Mouse (Mus musculus): Measurements from ENCODE around the gene Rora.

The Rora gene

GRCm38 (mm10) chr9:69307974-69308373, 654.4 kb downstream of the Rora start:
- WGBS = 76% methylated on average over 11 of the region's 11 CpGs

- 48% methylated on average over 12 of the region's 12 CpGs for WGBS
Measured at GRCm38 (mm10) chr9:69310524-69310923, 656.9 kb downstream of the Rora start.

- 93% methylated on average over 3 of the region's 3 CpGs for WGBS
Measured at GRCm38 (mm10) chr9:69313297-69313696, 659.7 kb downstream of the Rora start.

GRCm38 (mm10) chr9:69314451-69315210, 661.0 kb downstream of the Rora start:
- WGBS = 88% methylated on average over 9 of the region's 9 CpGs

DNA sequence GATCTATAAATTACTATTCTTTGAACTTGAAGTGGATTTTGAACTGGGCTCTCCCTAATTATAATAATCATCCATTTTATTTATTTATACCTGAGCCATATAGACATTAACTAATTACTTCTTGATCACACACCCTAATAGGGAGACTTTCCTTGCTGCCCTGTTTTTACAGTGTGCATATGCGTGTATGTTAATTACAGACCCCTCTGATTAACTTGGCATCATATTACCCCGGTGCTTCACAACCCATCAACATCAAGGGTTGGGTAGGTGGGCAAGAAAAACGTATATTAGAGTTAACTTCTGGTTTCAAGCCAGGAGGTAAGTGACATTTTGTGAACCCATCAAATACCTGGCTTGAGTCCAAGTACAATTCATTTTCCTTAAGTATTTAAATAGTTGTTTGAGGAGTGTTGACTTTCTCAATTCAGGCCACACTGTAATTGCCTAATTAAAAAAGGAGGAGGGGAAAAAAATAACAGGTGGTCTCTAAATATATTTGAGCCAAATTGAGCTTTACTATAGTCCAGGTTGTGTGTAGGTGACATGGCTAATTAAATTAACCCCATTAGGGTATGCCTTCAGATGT, 664.0 kb downstream of the Rora start:
- WGBS = 75% methylated on average over 3 of the region's 3 CpGs

- 84% methylated on average over 6 of the region's 6 CpGs for WGBS
Measured at GRCm38 (mm10) chr9:69319434-69319833, 665.8 kb downstream of the Rora start.

DNA sequence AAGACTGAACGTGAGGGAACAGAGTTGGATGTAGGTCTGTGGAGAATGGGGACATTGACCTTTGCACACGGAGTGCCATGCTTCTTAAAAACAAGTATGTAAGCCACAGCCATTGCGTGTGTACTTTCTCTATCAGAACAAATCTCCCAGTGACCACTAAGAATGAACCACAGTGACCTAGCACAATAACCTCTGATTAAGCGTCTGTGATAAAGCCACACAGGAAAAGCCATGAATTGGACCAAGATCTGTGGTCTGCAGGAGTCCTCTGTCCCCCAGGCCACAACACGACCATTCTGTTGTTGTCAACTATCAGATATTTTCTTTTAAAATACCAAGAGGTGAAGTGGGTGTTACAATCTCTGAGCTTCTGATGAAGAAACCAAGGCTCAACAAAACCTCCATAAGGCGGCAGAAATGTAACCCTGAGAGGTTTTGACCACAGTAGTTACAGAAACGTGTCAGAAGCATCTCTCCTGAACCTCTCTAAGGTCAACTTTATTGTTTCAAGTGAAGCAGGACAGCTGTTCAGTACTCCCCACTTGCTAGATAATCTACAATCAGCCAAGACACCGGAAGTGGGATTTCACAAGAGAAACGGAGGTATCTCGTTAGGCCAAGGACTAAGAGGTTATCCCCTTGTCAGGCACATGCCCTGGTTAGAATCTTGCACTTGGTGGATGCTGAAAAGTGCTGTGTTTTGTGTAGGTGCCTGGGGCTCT, 666.5 kb downstream of the Rora start:
- 61% methylated on average over 10 of the region's 10 CpGs for WGBS

GRCm38 (mm10) chr9:69320635-69321027, 667.0 kb downstream of the Rora start:
- WGBS = 37% methylated on average over 3 of the region's 3 CpGs

DNA sequence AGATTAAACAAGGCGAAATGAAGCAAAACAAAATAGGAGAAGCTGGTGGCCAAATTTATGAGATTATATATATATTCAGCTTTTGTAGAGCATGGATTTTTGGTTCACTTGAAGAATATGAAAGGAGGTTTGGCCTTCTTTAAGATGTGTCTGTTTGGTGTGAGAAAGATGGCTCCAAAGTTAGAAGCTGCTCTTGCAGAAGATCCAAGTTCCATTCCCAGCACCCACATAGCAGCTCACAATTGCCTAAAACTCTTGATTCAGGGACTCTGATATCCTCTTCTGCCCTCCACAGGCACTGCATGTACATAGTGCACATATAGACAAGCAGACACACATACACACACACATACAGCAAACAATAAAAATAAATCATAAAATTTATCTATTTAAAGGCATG, 668.4 kb downstream of the Rora start:
- 70% methylated on average over 1 of the region's 1 CpGs for WGBS

- WGBS = 80% methylated on average over 8 of the region's 8 CpGs
Measured at GRCm38 (mm10) chr9:69323831-69324230, 670.2 kb downstream of the Rora start.

- WGBS = 54% methylated on average over 9 of the region's 9 CpGs
Measured at GRCm38 (mm10) chr9:69327077-69327476, 673.5 kb downstream of the Rora start.

DNA sequence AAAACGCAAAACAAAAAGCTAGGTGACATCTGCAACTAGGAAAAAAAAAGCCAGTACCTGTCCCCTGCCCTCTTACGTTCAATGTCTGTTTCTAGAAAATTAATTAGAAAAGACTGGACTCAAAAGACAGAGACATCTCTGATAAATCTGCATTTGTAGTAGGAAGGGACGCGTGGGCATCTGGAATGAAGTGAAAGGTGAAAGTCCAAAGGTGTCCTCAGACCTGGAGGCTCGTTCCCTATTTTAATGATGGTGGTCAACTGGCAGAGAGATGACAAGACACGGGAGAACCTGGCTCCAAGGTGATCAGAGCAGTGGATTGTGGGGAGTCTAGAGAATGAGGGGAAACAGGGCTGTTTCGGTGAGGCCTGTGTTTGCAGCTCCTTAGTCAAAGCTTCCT, 674.0 kb downstream of the Rora start:
- 90% methylated on average over 7 of the region's 7 CpGs for WGBS

GRCm38 (mm10) chr9:69331790-69332189, 678.2 kb downstream of the Rora start:
- WGBS = 87% methylated on average over 3 of the region's 3 CpGs

GRCm38 (mm10) chr9:69332802-69333568, 679.4 kb downstream of the Rora start:
- WGBS = 85% methylated on average over 14 of the region's 14 CpGs

GRCm38 (mm10) chr9:69333654-69334053, 680.1 kb downstream of the Rora start:
- 80% methylated on average over 4 of the region's 4 CpGs for WGBS

DNA sequence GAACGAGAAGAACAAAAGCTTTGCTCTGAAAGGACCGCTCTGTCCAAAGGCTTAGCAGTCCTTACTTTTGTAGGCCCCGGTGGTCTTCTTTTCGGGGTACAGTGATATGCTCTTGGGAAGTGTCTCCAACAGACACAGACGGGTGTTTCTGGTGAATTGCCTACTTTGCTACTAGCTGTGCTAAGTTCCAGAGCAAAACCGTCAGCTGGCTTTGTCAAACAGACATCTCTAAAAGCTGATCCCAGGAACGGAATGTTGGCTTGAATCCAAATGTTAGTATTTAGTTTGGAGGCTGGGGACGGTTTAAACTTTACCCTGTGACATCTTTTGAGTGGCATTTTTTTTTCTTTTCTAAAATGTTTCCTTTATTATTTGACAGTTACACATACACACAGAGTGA, 680.5 kb downstream of the Rora start:
- 54% methylated on average over 8 of the region's 8 CpGs for WGBS

DNA sequence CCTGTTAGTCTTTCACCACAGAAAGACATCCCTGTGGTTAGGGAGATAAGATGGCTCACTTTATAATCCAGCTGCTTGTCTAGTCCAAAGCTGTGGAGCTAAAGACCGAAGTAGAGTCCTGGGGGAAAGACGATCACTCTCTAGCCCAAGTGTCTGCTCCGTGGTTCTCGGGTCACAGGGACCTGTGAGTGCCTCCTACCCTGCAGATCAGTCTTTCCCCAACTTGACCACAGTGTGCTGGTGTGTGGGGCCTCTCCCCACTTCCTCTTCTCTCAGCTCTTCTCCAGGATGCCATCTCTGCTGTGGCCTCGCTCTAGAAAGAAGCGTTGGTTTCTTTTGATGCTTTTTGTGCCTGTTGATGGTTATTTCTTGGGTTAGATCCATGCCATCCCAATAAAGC, 682.5 kb downstream of the Rora start:
- 89% methylated on average over 6 of the region's 6 CpGs for WGBS

GRCm38 (mm10) chr9:69339199-69339598, 685.6 kb downstream of the Rora start:
- 82% methylated on average over 7 of the region's 7 CpGs for WGBS

GRCm38 (mm10) chr9:69339829-69340228, 686.2 kb downstream of the Rora start:
- 67% methylated on average over 6 of the region's 6 CpGs for WGBS

- 84% methylated on average over 7 of the region's 7 CpGs for WGBS
Measured at GRCm38 (mm10) chr9:69340421-69340820, 686.8 kb downstream of the Rora start.

DNA sequence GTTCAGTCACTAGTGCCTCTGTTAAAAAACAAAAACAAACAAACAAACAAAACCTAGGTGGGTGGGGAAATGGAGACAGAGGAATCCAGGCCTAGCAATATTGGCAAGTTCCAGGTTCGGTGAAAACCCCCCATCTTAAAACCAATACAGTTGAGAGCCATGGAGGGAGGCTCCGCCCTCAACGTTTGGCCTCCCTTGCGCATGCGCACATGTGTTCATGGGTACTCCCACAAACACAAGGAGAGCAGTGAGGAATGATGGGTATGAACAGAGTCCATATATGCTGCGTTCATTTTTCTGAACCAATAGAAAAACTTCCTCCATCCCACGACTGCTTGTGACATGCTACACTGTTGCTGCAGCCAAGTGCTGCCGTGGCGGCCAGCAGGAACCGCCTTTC, 690.3 kb downstream of the Rora start:
- WGBS = 72% methylated on average over 10 of the region's 10 CpGs

DNA sequence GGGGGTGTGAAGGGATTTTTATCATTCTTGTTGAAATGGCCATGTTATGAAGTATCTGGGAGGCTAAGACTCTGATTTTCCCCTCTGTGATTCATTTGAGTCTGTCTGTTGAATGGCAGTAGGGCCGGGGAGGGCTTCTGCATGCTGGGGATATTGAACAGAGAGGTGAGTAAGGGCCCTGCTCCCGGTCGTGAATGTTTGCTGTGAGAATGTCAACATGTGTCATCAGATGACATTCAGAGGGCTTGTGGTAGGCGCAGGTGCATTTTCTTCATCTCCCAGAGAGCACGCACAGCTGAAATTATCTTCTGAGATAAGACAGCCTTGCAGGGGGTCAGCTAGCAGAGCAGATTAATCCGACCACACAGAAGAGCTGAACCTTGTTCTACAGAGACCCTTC, 692.0 kb downstream of the Rora start:
- 91% methylated on average over 6 of the region's 6 CpGs for WGBS

Data from cerebral cortex, adult 2 months (tissue).